9 mouse cellular contexts compared by ENCODE assay signal in genomic region chr4:127987270-127987669, GRCm38 (mm10). TPM values are rescaled to one million over a fixed set of nuclear protein-coding genes. Genes with fewer than 3 reads are reported as not detected.
DNase-seq lines count a peak whose midpoint lies in the region; ATAC-seq and TF ChIP-seq lines count a peak whose summit lies in the region.
"Had no signal": no experiment of that assay in that cellular context is flagged by ENCODE, and none has a peak within 500 bp of the region (broad histone marks: within the 10 kb centered on the region; RNA-seq: fewer than 3 reads in every experiment).

No protein-coding gene starts in this region.

- H3K4me2 ChIP-seq in heart, embryonic 15.5 days, result peak overlapping the region; percentile 62
- peak overlapping the region; percentile 86 for H3K4me2 ChIP-seq in hindbrain, embryonic 11.5 days (replicated peaks; ENCODE audit: low read depth, low read length)
- H3K4me2 ChIP-seq in midbrain, embryonic 16.5 days (ENCODE audit: low read length), result peak overlapping the region; percentile 89

- H3K27ac ChIP-seq in heart, embryonic 15.5 days, result no peak overlapping the region
- no peak overlapping the region for H3K27ac ChIP-seq in hindbrain, embryonic 11.5 days (ENCODE audit: low read depth, low read length)
- H3K27ac ChIP-seq in midbrain, embryonic 16.5 days (ENCODE audit: low read length), result peak overlapping the region; percentile 91

- DNase-seq in heart, postnatal 36 days, result no peak
- peak; percentile 60 for DNase-seq in brain, embryonic 14.5 days (ENCODE audit: low read depth)
- DNase-seq in hindbrain, embryonic 11.5 days (ENCODE audit: low spot score), result peak; percentile 46
- DNase-seq in liver, result no peak
- DNase-seq in gastrocnemius, postnatal 14 days, result no peak
- no peak for DNase-seq in urinary bladder, postnatal 25 days (ENCODE audit: low spot score)

- H3K4me3 ChIP-seq in heart, embryonic 15.5 days, result peak overlapping the region; percentile 40; the same call in 1 of the 2 replicates
- H3K4me3 ChIP-seq in hindbrain, embryonic 11.5 days (ENCODE audit: low read depth, low read length), result peak overlapping the region; percentile 61
- H3K4me3 ChIP-seq in midbrain, embryonic 16.5 days (ENCODE audit: low read depth, low read length), result peak overlapping the region; percentile 77

- no peaks in the 10 kb centered on the region for H3K9me3 ChIP-seq in heart, embryonic 15.5 days (replicated peaks)
- no peaks in the 10 kb centered on the region for H3K9me3 ChIP-seq in hindbrain, embryonic 11.5 days (ENCODE audit: control insufficient read depth, low read length)
- H3K9me3 ChIP-seq in midbrain, embryonic 16.5 days (replicated peaks; ENCODE audit: control insufficient read depth, low read length, poor library complexity, severe bottlenecking), result no peaks in the 10 kb centered on the region

- WGBS in heart, embryonic 15.5 days, result 9% methylated on average over 10 of the region's 10 CpGs
- WGBS in hindbrain, embryonic 11.5 days, result 4% methylated on average over 10 of the region's 10 CpGs
- WGBS in midbrain, embryonic 16.5 days, result 2% methylated on average over 10 of the region's 10 CpGs

- no peaks in the 10 kb centered on the region for H3K36me3 ChIP-seq in heart, embryonic 15.5 days
- no peaks in the 10 kb centered on the region for H3K36me3 ChIP-seq in hindbrain, embryonic 11.5 days (ENCODE audit: control insufficient read depth, insufficient read depth, low read length)
- no peaks in the 10 kb centered on the region for H3K36me3 ChIP-seq in midbrain, embryonic 16.5 days (ENCODE audit: control insufficient read depth, insufficient read depth, low read length)
- H3K36me3 ChIP-seq: G1E had no signal

- H3K4me1 ChIP-seq in heart, embryonic 15.5 days (replicated peaks), result peaks cover 9% of the 10 kb centered on the region
- H3K4me1 ChIP-seq in hindbrain, embryonic 11.5 days (replicated peaks; ENCODE audit: control insufficient read depth, insufficient read depth, low read length), result peaks cover 2% of the 10 kb centered on the region
- H3K4me1 ChIP-seq in midbrain, embryonic 16.5 days (ENCODE audit: control insufficient read depth, insufficient read depth, low read length), result peaks cover 32% of the 10 kb centered on the region

- ATAC-seq in heart, embryonic 15.5 days (replicated peaks; ENCODE audit: insufficient number of reproducible peaks, insufficient read depth, low FRiP score, low read depth), result no peak
- ATAC-seq in hindbrain, embryonic 11.5 days (ENCODE audit: low FRiP score), result no peak
- ATAC-seq in midbrain, embryonic 16.5 days, result no peak

- H3K9ac ChIP-seq in heart, embryonic 15.5 days, result no peak overlapping the region
- H3K9ac ChIP-seq in hindbrain, embryonic 11.5 days (ENCODE audit: low read depth, low read length), result 0 out of 2 replicates have a peak overlapping the region, but pooled peaks have one; percentile 23
- H3K9ac ChIP-seq in midbrain, embryonic 16.5 days (ENCODE audit: low read depth, low read length), result peak overlapping the region; percentile 97

- intact Hi-C loops in heart, postnatal 36 days (cut with DNase I), result no loop called here
- intact Hi-C loops in gastrocnemius, postnatal 14 days (cut with DNase I; ENCODE audit: low total_unique reads), result no loop called here

- peaks cover 79% of the 10 kb centered on the region for H3K27me3 ChIP-seq in heart, embryonic 15.5 days
- peaks cover 38% of the 10 kb centered on the region for H3K27me3 ChIP-seq in hindbrain, embryonic 11.5 days (ENCODE audit: control insufficient read depth, insufficient read depth, low read length)
- H3K27me3 ChIP-seq in midbrain, embryonic 16.5 days (ENCODE audit: control insufficient read depth, insufficient read depth, low read depth, low read length), result no peaks in the 10 kb centered on the region; the same call in 1 of the 2 replicates

- TF ChIP-seq CTCF in brain, embryonic 14.5 days (IDR thresholded peaks at IDR 0.05; ENCODE audit: borderline replicate concordance, extremely low read depth, insufficient read depth, insufficient read length), result no peak

- no peak for TF ChIP-seq POLR2A in brain, embryonic 14.5 days (IDR thresholded peaks at IDR 0.05; ENCODE audit: borderline replicate concordance, extremely low read depth, insufficient read depth, insufficient read length, poor library complexity, severe bottlenecking)

RNA-seq across cellular contexts. Expression of gene Csmd2, which starts 0.4 kb away (rescaled TPM):
- 0.06 and 0.37 TPM in 2 replicates for polyA plus RNA-seq in heart, embryonic 15.5 days (2015; fragmentation: Nextera tagmentation; extraction: Ambion mirVana)
- total RNA-seq in heart, postnatal 36 days (2021), result under 1 TPM in 1 of 2 experiments, not detected in 1; 0.08 TPM
- 20.0 and 31.8 TPM in 2 replicates for polyA plus RNA-seq in brain, embryonic 14.5 days (2012; rRNA removed)
- 1.3 and 1.9 TPM in 2 replicates for polyA plus RNA-seq in hindbrain, embryonic 11.5 days (2014; fragmentation: Nextera tagmentation; extraction: Ambion mirVana)
- polyA plus RNA-seq in midbrain, embryonic 16.5 days (2015; fragmentation: Nextera tagmentation; extraction: Ambion mirVana), result 13.7 TPM in 2 replicates
- total RNA-seq in gastrocnemius, postnatal 14 days (2021), result under 1 TPM; 0.08 to 0.18 TPM
- polyA plus RNA-seq: G1E had no signal

RNA-seq across cellular contexts. Expression of gene CK137956, which starts 16.5 kb away (rescaled TPM):
- polyA plus RNA-seq in heart, embryonic 15.5 days (2015; fragmentation: Nextera tagmentation; extraction: Ambion mirVana), result not detected in 2 replicates
- not detected for total RNA-seq in heart, postnatal 36 days (2021)
- 1.1 and 1.4 TPM in 2 replicates for polyA plus RNA-seq in brain, embryonic 14.5 days (2012; rRNA removed)
- polyA plus RNA-seq in hindbrain, embryonic 11.5 days (2014; fragmentation: Nextera tagmentation; extraction: Ambion mirVana), result 0.94 and 1.5 TPM in 2 replicates
- 1.3 and 1.9 TPM in 2 replicates for polyA plus RNA-seq in midbrain, embryonic 16.5 days (2015; fragmentation: Nextera tagmentation; extraction: Ambion mirVana)
- total RNA-seq in gastrocnemius, postnatal 14 days (2021), result not detected
- total RNA-seq: G1E had no signal
- polyA plus RNA-seq: G1E had no signal

Comparison
In these comparisons a context has a peak if more than half of its experiments do, and no peak if none do; other contexts are left out.
1. DNase-seq: peak in brain, embryonic 14.5 days (single experiment) and hindbrain, embryonic 11.5 days (single experiment); none in heart, postnatal 36 days (0 of 2), liver (single experiment), gastrocnemius, postnatal 14 days (single experiment) and urinary bladder, postnatal 25 days (single experiment).
2. Peak in every context shown above with its lines, with median percentiles within 50 percentile points of each other: H3K4me2 ChIP-seq and H3K4me3 ChIP-seq.